Mouse (Mus musculus) gastrocnemius, postnatal 10 days (tissue): ENCODE results near the gene Tex19.2. TPM values are rescaled to one million over a fixed set of nuclear protein-coding genes. Genes with fewer than 3 reads are reported as not detected.
"Not testable (repeated sequence)": the region's sequence is repeated elsewhere in the genome, so short reads cannot be mapped to it uniquely, and the experiment has no call there.

ENCODE experiments used
- DNase-seq: peaks from one replicate; pipeline ENCODE4 v3.0.0; 2021; ENCODE audit warnings: mixed read lengths
- total RNA-seq, 2 experiments: library from RNA; stranded (reverse); gene quantifications; 2 replicates each; pipeline ENCODE4 v1.2.3; 2021

Gene Tex19.2
- total RNA-seq, 2 experiments from 2014 or later: not detected

- DNase-seq: no peak
These were observed 7.4 kb downstream of the Tex19.2 start for GRCm38 (mm10) chr11:121111051-121111450.

GRCm38 (mm10) chr11:121109986-121110385 lies 8.5 kb downstream of the Tex19.2 start:
- DNase-seq: no peak

GRCm38 (mm10) chr11:121108061-121108460 lies 10.4 kb downstream of the Tex19.2 start:
- DNase-seq: no peak

DNA sequence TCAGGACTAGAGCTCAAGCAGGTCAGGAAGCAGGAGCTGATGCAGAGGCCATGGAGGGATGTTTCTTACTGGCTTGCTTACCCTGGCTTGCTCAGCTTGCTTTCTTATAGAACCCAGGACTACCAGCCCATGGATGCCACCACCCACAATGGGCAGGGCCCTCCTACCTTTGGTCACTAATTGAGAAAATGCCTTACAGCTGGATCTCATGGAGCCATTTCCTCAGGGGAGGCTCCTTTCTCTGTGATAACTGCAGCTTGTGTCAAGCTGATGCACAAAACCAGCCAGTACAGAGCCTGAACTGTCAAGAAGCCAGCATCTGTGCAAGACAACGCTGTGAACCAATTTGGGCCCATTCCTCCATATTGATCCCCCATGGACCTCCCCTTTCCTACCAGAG lies 11.2 kb downstream of the Tex19.2 start:
- DNase-seq: not testable (repeated sequence)

GRCm38 (mm10) chr11:121101124-121101805 lies 17.2 kb downstream of the Tex19.2 start:
- DNase-seq: no peak

DNA sequence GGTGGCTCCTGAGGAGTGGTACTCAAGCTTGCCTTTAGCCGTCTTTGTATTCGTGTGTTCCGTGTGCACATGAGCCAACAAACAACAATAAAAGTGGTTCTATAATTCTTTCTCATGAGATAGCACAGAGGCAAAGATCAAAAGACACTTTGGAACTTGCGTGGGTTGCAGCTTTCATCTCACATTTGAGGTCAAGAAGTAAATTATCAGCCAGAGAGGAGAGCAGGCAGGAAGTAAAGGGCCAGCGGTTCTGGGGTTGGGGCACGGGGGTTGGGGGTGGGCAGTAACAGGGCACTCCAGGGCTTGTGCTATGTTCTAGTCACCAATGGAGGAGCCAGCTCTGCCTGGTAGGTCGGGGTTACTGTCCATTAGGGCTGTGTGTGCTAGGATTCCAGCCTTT lies 17.8 kb downstream of the Tex19.2 start:
- no peak for DNase-seq

DNA sequence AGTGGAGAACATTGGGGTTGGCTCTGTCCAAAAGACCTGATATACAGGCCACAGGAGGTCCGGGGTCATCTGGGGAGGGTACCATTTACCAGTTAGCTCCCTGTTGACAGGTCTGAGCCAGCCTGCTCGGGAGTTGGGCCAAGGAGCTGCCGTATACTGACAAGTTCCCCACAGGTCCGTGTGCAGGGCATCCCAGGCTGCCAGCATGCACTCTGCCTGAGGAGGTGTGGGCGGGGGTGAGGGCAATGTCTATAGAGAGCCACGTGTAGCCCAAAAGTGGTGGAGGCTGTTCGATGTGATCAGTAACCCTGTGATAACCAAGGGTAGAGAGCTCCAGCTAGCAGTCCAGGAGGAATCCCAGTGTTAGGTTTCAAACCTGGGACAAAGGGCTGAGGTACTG lies 18.7 kb downstream of the Tex19.2 start:
- no peak for DNase-seq

DNA sequence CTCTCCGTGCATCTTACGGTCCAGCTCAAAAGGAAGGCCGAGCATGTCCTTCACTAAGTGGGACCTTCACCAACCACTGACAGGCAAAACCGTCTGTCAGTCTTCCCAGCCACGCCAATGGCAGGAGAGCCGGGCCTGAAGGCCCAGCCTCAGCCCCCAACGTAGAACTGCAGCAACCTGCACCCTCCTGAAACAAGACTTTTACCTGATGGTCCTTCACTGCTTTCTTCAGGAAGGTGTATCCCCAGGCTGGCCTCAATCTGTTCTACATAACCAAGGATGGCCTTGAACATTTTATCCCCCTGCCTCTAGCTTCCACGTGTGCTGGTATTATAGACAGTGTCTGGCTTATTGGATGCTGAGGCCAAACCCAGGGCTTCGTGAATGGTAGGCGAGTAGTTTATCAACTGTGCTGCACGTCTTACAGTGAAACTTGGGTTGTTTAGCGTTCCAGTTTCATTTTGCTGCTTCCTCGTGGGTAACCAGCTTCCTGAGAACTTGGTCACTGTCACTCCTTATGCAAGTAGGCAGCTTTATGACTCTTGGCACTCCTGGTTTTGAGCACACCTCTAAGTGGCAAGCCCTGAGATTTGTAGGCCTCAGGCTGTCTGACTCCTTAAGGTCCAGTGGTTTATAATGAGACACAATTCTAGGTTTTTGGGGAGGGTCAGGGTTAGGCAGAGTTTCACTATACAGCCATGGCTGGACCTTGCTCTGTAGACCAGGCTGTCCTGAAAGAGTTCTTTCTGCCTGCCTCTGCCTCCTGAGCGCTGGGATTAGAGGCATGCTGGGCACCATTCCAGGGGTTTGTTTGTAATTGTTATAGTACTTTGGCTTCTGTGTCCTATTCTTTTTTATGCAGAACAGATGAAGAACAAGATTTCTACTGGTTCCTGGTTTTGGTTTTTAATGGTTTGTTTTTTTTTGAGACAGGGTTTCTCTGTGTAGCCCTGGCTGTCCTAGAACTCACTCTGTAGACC lies 25.6 kb downstream of the Tex19.2 start:
- no peak for DNase-seq

- DNase-seq: no peak
These were observed 27.5 kb downstream of the Tex19.2 start for GRCm38 (mm10) chr11:121090943-121091342.

DNA sequence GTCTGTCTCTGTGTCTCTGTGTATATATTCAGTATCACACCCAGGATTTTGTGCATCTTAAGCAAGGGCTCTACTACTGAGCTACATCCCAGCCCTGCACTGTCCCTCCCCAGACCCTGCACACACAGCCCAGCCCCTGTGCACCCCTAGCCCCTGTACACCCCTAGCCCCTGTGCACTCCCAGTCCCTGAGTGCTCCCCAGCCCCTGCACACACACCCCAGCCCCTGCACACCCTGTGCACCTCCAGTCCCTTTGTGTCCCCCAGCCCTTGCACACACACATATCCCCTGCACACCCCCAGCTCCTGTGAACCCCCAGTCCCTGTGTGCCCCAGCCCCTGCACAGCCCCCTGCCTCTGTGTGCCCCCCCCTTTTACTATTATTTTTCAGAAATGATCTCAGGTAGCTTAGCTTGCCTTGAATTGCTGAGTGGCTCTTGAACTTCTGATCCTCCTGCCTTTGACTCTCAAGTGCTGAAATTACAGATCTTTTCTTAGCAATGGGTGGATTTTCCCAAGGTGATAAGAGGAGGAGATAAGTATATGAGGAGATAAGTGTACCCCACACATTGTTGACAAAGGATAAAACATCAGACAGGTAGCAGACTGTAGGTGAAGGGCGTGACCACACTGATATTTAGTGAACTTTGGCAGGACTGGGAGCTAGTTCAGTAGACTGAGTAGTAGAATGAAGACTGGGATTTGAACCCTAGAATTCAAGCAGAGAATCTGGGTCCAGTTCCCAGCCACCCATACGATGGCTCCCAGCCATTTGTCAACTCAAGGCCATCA lies 28.5 kb downstream of the Tex19.2 start:
- DNase-seq: no peak

GRCm38 (mm10) chr11:121088997-121089396 lies 29.5 kb downstream of the Tex19.2 start:
- DNase-seq: no peak

- no peak for DNase-seq
These were observed 32.2 kb downstream of the Tex19.2 start for GRCm38 (mm10) chr11:121086296-121086695.

DNA sequence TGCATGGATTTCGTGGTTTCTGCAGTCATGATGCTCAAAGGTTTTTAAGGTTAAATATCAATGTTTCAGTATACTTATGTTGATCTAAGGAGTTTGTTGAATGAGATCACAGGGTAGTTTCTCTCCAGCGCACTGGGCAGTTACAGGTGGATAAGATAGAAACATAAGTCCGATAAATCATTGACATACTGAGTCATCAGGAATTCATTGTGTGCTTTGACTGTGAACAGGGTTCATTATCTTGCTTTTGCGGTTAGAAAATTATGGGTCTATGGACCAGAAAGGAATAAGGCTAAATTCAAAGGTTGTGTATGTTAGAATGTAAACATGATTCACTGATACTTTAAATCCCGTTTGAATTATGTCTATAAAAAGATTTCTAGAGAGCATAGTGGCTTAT lies 33.3 kb downstream of the Tex19.2 start:
- DNase-seq: no peak

DNA sequence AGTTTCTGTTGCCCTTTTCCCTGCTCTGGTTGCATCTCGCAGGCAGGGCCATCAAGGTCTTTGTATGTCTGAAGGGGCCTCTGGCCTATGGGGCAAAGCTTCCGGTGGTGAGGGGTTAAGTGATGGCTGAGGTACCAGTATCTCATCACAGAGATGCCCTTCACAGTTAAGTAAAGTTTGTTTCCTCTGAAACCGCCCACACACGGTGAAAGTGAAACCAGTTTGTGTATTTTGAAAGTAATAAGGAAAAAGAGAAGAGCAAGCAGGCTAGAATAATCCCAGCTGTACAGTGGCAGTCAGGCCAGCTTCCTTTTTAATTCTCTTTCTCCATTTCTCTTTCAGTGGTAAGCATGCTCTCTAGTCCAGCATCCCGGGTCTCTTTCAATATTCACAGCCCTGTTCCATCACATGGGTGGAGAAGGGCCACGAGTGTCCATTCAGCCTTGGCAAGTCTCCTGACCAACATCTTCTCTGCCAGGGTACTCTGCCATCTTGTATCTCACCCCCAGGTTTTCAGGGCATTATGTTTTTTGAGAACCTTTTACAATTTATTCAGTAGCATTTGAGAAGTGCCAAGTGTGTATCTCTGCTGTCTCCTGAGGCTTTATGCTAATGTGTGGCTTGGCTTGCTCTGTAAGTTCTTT lies 35.5 kb downstream of the Tex19.2 start:
- DNase-seq: no peak

DNA sequence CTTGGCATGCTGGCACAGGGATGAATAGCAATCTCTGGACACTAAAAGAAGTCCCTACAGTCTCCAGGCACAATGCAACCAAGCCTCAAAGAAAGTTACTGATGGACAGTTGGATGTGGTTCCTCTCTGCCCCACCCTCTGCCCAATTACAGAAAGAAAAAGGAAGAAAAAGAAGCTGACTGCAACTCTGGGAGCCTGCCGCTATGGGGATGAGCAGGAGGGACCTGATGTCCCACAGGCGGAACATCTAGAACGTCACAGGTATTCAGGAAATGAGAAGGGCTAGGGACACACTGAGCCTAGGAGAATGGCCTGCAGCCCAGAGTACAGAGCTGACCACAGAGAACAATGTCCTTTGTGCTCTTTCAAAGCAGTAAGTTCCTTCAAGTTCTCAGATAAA lies 36.2 kb downstream of the Tex19.2 start:
- no peak for DNase-seq

GRCm38 (mm10) chr11:121081120-121081519 lies 37.4 kb downstream of the Tex19.2 start, which contains the start of gene Sectm1a:
Sectm1a (minus strand) TSS chr11:121081220.
- no peak for DNase-seq

DNA sequence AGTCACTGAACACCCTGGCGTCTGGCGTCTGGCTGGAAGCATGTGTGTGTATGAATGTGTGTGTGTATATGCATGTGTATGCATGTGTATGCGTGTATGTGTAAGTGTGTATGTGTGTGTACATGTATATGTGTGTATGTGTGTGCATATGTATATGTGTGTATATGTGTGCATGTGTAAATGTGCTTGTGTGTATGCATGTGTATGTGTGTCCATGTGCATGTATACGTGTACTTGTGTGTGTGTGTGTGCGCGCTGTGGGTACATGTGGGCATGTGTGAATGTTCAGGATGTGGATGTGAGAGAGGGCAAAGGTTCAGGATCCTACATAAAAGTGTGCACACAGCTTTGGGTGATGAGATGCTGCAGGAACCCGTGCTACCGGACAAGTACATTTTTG lies 38.1 kb downstream of the Tex19.2 start:
- no peak for DNase-seq

DNA sequence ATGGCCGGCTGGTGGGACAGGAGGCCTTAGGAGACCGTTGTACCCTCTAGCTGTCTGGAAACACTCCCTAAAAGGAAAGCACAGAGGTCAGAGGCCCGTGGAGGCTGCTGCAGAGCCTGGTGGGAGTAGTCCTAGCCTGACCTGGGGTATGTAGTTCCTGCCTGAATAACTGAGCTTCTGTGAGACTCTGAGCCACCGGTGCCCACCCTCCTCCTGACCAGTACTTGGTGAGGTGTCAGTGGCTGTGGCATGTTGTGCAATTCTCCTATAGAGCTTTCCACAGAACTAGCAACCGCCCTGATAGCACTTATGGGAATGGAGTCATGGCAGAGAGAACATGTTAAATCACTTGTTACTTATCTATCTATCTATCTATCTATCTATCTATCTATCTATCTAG lies 42.8 kb downstream of the Tex19.2 start:
- DNase-seq: no peak

- DNase-seq: not testable (repeated sequence)
These were observed 48.8 kb downstream of the Tex19.2 start for GRCm38 (mm10) chr11:121069662-121070061.

DNA sequence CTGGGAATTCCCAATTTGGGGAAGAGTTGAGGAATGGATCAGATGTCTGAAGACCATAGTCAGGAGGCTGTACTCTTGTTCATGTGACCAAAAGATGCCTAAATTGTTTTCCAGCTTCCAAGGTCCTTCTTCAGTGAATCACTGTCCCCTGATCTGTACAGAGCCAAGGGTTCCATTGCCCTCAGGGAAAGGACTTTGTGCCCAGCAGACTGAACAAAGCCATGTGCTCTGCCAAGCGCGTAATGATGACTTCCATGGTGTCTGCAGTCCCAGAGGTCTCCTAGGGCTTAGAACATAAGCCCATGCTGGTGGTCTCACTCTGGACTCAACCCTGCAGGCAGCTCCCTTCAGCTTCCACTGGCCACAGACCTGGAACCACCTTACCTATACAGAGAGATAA lies 50.6 kb downstream of the Tex19.2 start:
- no peak for DNase-seq
